Mouse (Mus musculus): ENCODE results near the gene Sgtb. TPM values are rescaled to one million over a fixed set of nuclear protein-coding genes. Genes with fewer than 3 reads are reported as not detected.
A peak's percentile ranks its signal among the peaks of the same experiment; 100 is the strongest.

The Sgtb gene
- polyA plus RNA-seq, 1 experiment from 2014 or later, result 7.1 TPM

DNA sequence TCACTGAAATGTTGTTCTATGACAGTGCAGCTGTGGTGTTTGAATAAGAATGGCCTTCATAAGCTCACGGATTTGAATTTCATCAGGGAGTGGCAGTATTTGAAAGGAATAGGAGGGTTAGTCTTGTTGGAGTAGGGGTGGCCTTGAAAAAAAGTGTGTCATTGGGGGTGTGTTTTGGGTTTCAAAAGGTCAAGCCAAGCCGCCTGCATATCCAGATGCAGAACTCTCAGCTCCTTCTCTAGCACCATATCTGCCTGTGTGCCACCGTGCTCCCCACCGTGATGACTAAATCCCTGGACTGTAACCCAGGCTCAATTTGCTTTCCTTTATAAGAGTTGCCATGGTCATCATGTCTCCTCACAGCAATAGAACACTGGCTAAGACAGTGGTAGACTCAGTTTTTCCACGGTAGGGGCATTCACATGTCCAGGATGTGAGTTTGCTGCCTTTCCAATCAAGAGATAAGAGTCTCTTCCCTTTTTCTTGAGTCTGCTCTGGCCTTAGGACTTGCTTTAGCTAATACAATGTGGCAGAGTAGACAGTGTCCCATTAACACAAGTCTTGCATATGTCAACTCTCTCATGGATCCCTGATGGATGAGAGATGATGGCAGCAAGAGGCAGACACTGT is 7.8 kb upstream of the Sgtb start:
- no peak overlapping the region for H3K27ac ChIP-seq (ENCODE audit: low read length)
- no peaks in the 10 kb centered on the region for H3K4me1 ChIP-seq (ENCODE audit: insufficient read depth, low read length)
- H3K9me3 ChIP-seq (ENCODE audit: low read length), result peaks cover 9% of the 10 kb centered on the region; the same call in 1 of the 2 replicates
- no peak for ATAC-seq (ENCODE audit: low FRiP score, low TSS enrichment)
- H3K36me3 ChIP-seq (ENCODE audit: insufficient read depth, low read length), result peaks cover 9% of the 10 kb centered on the region; the same call in 1 of the 2 replicates
- WGBS, result 93% methylated on average over 5 of the region's 5 CpGs
- H3K27me3 ChIP-seq (ENCODE audit: insufficient read depth, low read length), result no peaks in the 10 kb centered on the region
- H3K9ac ChIP-seq (replicated peaks; ENCODE audit: low read length), result no peak overlapping the region
- no peak overlapping the region for H3K4me2 ChIP-seq (replicated peaks; ENCODE audit: low read depth, low read length)
- H3K4me3 ChIP-seq (ENCODE audit: low read length), result no peak overlapping the region

DNA sequence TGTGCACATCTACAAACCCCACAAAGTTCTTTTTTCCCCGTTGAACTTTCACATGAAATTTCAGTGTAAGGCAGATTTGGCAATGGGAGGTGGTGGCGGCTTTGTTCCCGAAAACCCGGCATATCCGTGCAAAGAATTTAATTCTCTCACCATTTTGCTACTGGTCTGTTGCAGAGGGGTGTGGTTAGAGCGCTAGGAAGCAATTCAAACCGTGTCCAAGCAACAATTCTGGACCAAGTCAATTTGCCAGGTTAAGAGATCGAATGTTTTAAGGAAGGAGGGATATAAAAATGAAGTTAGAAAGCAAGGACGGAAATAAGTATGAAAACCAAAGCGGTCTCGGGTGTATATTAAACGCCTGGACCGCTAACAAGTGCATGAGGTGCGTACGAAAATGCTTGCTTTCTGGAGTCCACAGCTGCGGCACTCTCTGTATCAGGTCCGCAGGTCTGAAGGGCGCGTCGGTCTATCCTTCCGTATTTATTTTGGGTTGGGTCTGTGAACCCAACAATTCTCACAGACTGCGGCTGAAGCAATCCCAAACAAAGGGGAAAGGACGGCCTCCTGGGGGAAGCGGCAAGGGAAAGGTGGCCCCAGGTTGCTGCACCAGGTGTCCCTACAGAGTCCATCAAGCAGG is 772 bp upstream of the Sgtb start:
- Histone ChIP-seq H3K4me1 (ENCODE audit: insufficient read depth, low read length) (peaks cover 5% of the 10 kb centered on the region; the same call in 1 of the 2 replicates), H3K27ac (ENCODE audit: low read length) (peak overlapping the region; percentile 72; the same call in 1 of the 2 replicates), H3K27me3 (ENCODE audit: insufficient read depth, low read length) (no peaks in the 10 kb centered on the region), H3K4me2 (replicated peaks; ENCODE audit: low read depth, low read length) (peak overlapping the region; percentile 100), H3K4me3 (ENCODE audit: low read length) (peak overlapping the region; percentile 93), H3K9ac (replicated peaks; ENCODE audit: low read length) (peak overlapping the region; percentile 83), H3K36me3 (ENCODE audit: insufficient read depth, low read length) (peaks cover 8% of the 10 kb centered on the region; the same call in 1 of the 2 replicates), H3K9me3 (ENCODE audit: low read length) (peaks cover 7% of the 10 kb centered on the region; the same call in 1 of the 2 replicates)
- peak; percentile 18 for ATAC-seq (ENCODE audit: low FRiP score, low TSS enrichment)
- under 1% methylated on average over 24 of the region's 24 CpGs for whole genome bisulfite sequencing

DNA sequence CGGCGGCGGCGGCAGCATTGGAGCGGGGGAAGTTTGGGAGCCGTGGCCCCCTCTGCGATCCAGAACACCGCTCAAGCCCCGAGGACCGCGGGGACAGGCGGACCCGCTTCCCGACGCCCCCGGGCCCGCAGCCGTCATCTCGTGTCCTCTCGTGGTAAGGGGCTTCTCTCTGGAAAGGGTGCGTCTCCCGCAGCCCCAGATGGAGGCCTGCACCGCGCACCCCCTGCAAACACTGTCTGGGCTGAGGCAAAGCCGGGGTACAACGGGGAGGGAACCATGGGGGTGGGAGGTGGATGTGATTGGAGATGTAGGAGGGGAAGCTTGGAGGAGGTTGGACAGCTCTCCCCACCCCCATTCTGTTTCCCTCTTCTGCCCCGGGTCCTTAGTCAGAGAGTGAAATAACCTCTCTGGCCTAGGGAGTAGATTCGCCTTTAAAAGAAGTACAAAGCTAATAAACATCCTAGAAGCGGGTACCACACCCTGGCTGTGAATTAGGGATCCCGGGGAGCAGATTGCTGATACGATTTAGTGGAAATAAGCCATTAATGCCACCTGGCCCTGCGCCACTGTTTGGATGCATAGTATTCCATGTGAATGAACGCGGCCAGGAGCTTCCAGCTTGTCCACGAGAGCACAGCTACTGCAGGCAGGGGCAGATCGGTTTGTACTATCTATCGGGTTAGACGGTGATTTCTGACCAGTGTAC is 428 bp downstream of the Sgtb start:
- peak; percentile 78 for ATAC-seq (ENCODE audit: low FRiP score, low TSS enrichment)
- Histone ChIP-seq H3K4me2 (replicated peaks; ENCODE audit: low read depth, low read length) (peak overlapping the region; percentile 100), H3K36me3 (ENCODE audit: insufficient read depth, low read length) (0 out of 2 replicates have a peak, but pooled peaks cover 3% of the 10 kb centered on the region), H3K4me1 (ENCODE audit: insufficient read depth, low read length) (peaks cover 5% of the 10 kb centered on the region; the same call in 1 of the 2 replicates), H3K27ac (ENCODE audit: low read length) (0 out of 2 replicates have a peak overlapping the region, but pooled peaks have one; percentile 28), H3K9ac (replicated peaks; ENCODE audit: low read length) (peak overlapping the region; percentile 77), H3K27me3 (ENCODE audit: insufficient read depth, low read length) (no peaks in the 10 kb centered on the region), H3K4me3 (ENCODE audit: low read length) (peak overlapping the region; percentile 93), H3K9me3 (ENCODE audit: low read length) (no peaks in the 10 kb centered on the region)
- WGBS, result under 1% methylated on average over 34 of the region's 38 CpGs

DNA sequence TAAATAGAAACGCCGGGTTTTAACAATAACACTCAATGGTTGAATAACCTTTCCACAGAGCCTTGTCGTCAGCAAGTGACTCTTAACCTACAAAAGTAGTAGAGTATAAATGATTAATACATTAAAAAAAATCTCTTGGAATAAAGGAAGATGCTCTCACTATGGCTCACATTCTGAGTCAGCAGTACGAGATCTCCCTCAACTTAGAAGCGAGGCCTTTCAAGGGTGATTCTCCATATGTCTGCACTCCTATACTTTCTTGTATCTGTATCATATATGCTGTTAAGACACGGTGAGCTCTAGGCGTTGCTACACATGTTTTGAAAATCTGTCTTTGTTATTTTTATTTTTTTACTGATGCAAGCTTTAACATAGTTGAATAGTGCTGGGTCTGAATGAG is 985 bp downstream of the Sgtb start:
- WGBS, result 37% methylated on average over 7 of the region's 7 CpGs
- Histone ChIP-seq H3K4me3 (ENCODE audit: low read length) (peak overlapping the region; percentile 93), H3K9ac (replicated peaks; ENCODE audit: low read length) (peak overlapping the region; percentile 77; the same call in 1 of the 2 replicates), H3K4me2 (replicated peaks; ENCODE audit: low read depth, low read length) (peak overlapping the region; percentile 100), H3K36me3 (ENCODE audit: insufficient read depth, low read length) (no peaks in the 10 kb centered on the region), H3K27me3 (ENCODE audit: insufficient read depth, low read length) (no peaks in the 10 kb centered on the region), H3K4me1 (ENCODE audit: insufficient read depth, low read length) (peaks cover 5% of the 10 kb centered on the region; the same call in 1 of the 2 replicates), H3K27ac (ENCODE audit: low read length) (no peak overlapping the region), H3K9me3 (ENCODE audit: low read length) (no peaks in the 10 kb centered on the region)
- ATAC-seq (ENCODE audit: low FRiP score, low TSS enrichment), result no peak

DNA sequence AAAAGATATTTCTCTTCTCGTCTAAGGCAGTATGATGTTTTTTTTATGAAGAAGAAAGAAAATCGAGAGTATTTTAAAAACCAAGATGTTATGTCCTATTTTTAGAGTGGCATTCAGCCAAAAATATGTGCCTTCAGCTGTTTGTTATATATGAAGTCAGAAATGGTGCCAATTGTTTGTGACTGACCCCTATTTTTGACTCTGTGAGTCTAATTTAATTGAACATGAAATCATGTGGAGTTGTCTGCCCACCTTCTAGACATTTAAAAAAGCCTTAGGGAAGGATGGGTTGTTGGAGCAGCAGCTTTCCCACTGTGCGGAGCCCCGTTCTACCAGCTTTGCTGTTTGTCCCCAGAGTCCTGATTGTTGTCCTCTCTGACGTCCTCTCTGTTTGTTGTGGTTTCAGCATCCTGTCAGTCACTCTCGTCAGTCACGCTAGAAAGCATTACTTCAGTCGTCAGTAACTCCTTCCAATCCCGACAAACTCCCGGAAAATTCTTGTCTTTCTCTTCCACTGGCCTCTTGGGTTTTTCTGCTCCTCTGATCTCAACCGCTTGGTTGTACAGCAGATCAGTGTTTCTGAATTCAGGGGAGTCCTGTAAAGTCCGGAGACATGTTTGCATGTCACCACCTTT is 2.8 kb downstream of the Sgtb start:
- Histone ChIP-seq H3K4me1 (ENCODE audit: insufficient read depth, low read length) (peaks cover 5% of the 10 kb centered on the region; the same call in 1 of the 2 replicates), H3K36me3 (ENCODE audit: insufficient read depth, low read length) (0 out of 2 replicates have a peak, but pooled peaks cover 2% of the 10 kb centered on the region), H3K27ac (ENCODE audit: low read length) (no peak overlapping the region), H3K27me3 (ENCODE audit: insufficient read depth, low read length) (no peaks in the 10 kb centered on the region), H3K9me3 (ENCODE audit: low read length) (no peaks in the 10 kb centered on the region), H3K4me2 (replicated peaks; ENCODE audit: low read depth, low read length) (no peak overlapping the region), H3K4me3 (ENCODE audit: low read length) (no peak overlapping the region), H3K9ac (replicated peaks; ENCODE audit: low read length) (no peak overlapping the region)
- WGBS, result 66% methylated on average over 12 of the region's 12 CpGs
- ATAC-seq (ENCODE audit: low FRiP score, low TSS enrichment), result no peak

DNA sequence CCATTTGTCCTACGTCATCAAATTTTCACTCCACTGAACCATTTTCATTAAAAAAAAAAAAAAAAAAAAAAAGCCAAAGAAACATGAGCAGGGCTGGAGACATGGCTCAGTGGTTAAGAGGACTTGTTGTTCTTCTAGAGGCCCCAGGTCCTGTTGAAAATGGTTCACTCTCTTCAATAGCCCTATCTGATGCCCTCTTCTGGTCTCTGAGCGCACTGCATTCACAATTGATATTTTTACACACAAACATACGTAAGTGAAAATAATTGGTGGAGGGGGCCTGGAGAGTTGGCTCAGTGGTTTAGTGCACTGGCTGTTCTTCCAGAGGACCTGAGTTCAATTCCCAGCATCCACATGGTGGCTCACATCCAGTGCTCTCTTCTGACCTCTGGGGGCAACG is 4.2 kb downstream of the Sgtb start:
- Histone ChIP-seq H3K27me3 (ENCODE audit: insufficient read depth, low read length) (no peaks in the 10 kb centered on the region), H3K9me3 (ENCODE audit: low read length) (no peaks in the 10 kb centered on the region), H3K36me3 (ENCODE audit: insufficient read depth, low read length) (0 out of 2 replicates have a peak, but pooled peaks cover 5% of the 10 kb centered on the region), H3K9ac (replicated peaks; ENCODE audit: low read length) (no peak overlapping the region), H3K4me3 (ENCODE audit: low read length) (no peak overlapping the region), H3K27ac (ENCODE audit: low read length) (no peak overlapping the region), H3K4me1 (ENCODE audit: insufficient read depth, low read length) (no peaks in the 10 kb centered on the region; the same call in 1 of the 2 replicates), H3K4me2 (replicated peaks; ENCODE audit: low read depth, low read length) (no peak overlapping the region)
- no peak for ATAC-seq (ENCODE audit: low FRiP score, low TSS enrichment)
- WGBS, result 86% methylated on average over 4 of the region's 4 CpGs

DNA sequence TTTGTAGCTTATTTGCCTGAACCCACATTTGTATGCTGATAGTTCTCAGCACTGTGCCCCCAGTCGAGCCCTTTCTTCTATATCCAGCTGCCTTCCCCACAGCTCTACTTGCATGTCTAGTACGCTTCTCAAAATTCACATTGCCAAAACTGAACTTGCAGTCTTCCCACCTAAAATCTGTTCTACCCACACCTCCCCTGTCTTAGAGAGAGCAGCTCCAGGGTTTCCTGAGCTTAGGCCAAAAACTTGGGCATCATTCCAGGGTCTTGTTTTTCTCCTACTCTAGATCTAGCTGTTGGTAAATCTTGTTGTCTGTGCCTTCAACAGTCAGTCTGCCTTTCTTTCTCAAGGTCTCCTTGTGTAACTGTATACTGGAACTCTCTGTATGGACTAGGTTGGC is 5.3 kb downstream of the Sgtb start:
- Histone ChIP-seq H3K4me3 (ENCODE audit: low read length) (no peak overlapping the region), H3K36me3 (ENCODE audit: insufficient read depth, low read length) (0 out of 2 replicates have a peak, but pooled peaks cover 5% of the 10 kb centered on the region), H3K9me3 (ENCODE audit: low read length) (no peaks in the 10 kb centered on the region), H3K4me2 (replicated peaks; ENCODE audit: low read depth, low read length) (no peak overlapping the region), H3K27ac (ENCODE audit: low read length) (no peak overlapping the region), H3K4me1 (ENCODE audit: insufficient read depth, low read length) (no peaks in the 10 kb centered on the region), H3K27me3 (ENCODE audit: insufficient read depth, low read length) (no peaks in the 10 kb centered on the region), H3K9ac (replicated peaks; ENCODE audit: low read length) (no peak overlapping the region)
- no peak for ATAC-seq (ENCODE audit: low FRiP score, low TSS enrichment)
- WGBS, result 95% methylated on average over 2 of the region's 2 CpGs

DNA sequence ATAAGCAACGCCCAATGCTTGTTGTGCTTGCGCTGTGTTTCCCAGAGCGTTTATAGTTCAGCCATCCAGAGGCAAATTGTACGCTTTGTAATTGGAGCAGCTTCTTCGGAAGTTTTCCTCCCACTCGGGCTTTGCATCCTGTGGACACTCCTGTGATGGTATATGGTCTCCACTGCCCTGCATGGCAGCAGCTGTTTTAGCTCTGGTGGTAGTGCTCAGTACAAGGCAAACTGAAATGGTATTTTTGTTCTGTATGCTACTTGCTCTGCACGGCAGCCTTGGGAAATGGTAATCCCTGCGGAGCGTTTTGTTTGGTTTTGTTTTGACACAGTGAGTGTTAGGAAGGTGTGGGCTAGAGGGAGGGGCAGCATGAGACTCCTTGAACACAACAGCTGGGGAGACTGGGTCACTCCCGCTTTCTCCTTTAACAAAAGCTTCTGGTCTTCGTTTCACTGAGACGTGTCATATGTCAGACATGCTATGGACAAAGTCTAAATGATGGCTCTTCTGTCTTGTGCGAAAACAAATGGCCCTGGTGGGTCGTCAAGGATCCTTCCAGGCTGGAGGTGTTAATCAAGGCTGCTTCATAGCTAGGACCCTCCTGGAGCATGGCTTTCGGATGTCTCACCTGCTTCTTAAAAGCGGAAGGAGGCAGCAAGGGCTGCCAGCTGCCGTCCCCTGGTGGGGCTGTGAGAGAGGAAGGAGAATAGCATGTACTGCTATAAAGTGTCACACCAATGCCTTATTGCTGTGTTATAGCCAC is 12.7 kb downstream of the Sgtb start:
- H3K9me3 ChIP-seq (ENCODE audit: low read length), result no peaks in the 10 kb centered on the region
- H3K9ac ChIP-seq (replicated peaks; ENCODE audit: low read length), result peak overlapping the region; percentile 46
- no peaks in the 10 kb centered on the region for H3K27me3 ChIP-seq (ENCODE audit: insufficient read depth, low read length)
- H3K27ac ChIP-seq (ENCODE audit: low read length), result peak overlapping the region; percentile 29; the same call in 1 of the 2 replicates
- ATAC-seq (ENCODE audit: low FRiP score, low TSS enrichment), result peak; percentile 91
- WGBS, result 22% methylated on average over 17 of the region's 17 CpGs
- 0 out of 2 replicates have a peak, but pooled peaks cover 2% of the 10 kb centered on the region for H3K36me3 ChIP-seq (ENCODE audit: insufficient read depth, low read length)
- H3K4me3 ChIP-seq (ENCODE audit: low read length), result peak overlapping the region; percentile 23; the same call in 1 of the 2 replicates
- H3K4me1 ChIP-seq (ENCODE audit: insufficient read depth, low read length), result peaks cover 9% of the 10 kb centered on the region
- peak overlapping the region; percentile 45 for H3K4me2 ChIP-seq (replicated peaks; ENCODE audit: low read depth, low read length)
